Mouse (Mus musculus) liver, postnatal 0 days (tissue): ENCODE measurements around the gene Ciao2a.

ENCODE experiments used
- CTCF ChIP-seq: sonication (generic); IDR thresholded peaks from 2 replicates; pipeline ENCODE4 v1.5.1; 2016; ENCODE audit warnings: antibody characterized with exemption, low read depth
- EP300 ChIP-seq: IDR thresholded peaks from 2 replicates; pipeline ENCODE4 v1.6.1; 2016; ENCODE audit warnings: antibody characterized with exemption, low read depth, mild to moderate bottlenecking

GRCm38 (mm10) chr9:66181126-66181825, 54.9 kb downstream of the Ciao2a start:
- TF ChIP-seq CTCF (0 out of 2 replicates have a peak, but pooled peaks have one; percentile 5), EP300 (no peak)
